ENCODE assay signal across 8 mouse cellular contexts in the genomic region with DNA sequence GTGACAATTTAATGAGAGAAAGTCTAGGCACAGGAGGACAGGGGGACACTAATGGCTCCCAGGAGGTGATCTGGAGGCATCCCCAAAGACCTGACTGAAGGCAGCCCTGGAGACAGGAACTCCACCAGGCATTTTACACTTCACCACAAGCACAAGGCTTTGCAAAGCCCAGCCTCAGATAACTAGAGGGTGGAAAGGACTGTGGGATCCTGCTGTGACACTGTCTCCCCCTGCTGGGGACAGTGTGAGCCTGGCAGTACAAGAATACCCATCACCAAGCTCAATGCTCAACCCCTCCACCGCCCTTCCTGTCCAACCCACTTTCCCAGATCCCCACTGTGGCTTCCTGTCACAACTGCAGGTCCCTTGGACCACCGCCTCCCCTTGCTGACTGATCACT.
DNase-seq lines count a peak whose midpoint lies in the region; ATAC-seq and TF ChIP-seq lines count a peak whose summit lies in the region.

No protein-coding gene starts in this region.

- DNase-seq in adrenal gland, adult (ENCODE audit: inconsistent age in 2 of 2, low spot score in 1 of 2): peak; percentile 34 to 68
- DNase-seq in adrenal gland, postnatal 4 days (ENCODE audit: low spot score in 2 of 2): no peak
- DNase-seq in WW6 (ENCODE audit: low read depth, low spot score): peak; percentile 36
- peak; percentile 75 for DNase-seq in embryo, embryonic 10 days (ENCODE audit: low spot score)
- peak; percentile 76 for DNase-seq in hindbrain, embryonic 11.5 days (ENCODE audit: low spot score)
- peak; percentile 62 to 66 for DNase-seq in layer of hippocampus, postnatal 36 days
- DNase-seq in midbrain, postnatal 0 days (ENCODE audit: low spot score): peak; percentile 70
- no peak for DNase-seq in thymus, postnatal 36 days

- no peak overlapping the region for H3K27ac ChIP-seq in hindbrain, embryonic 11.5 days (ENCODE audit: low read depth, low read length)
- no peak overlapping the region for H3K27ac ChIP-seq in midbrain, postnatal 0 days (ENCODE audit: low read depth, low read length)

- no peak overlapping the region for H3K4me2 ChIP-seq in hindbrain, embryonic 11.5 days (replicated peaks; ENCODE audit: low read depth, low read length)
- no peak overlapping the region for H3K4me2 ChIP-seq in midbrain, postnatal 0 days (ENCODE audit: low read depth, low read length, poor library complexity, severe bottlenecking)

- no peak overlapping the region for H3K4me3 ChIP-seq in hindbrain, embryonic 11.5 days (ENCODE audit: low read depth, low read length)
- H3K4me3 ChIP-seq in midbrain, postnatal 0 days (ENCODE audit: low read depth, low read length): no peak overlapping the region

- peak; percentile 45; the same call in 1 of the 2 replicates for ATAC-seq in hindbrain, embryonic 11.5 days (ENCODE audit: low FRiP score)
- ATAC-seq in midbrain, postnatal 0 days (ENCODE audit: low FRiP score): peak; percentile 58; the same call in 1 of the 2 replicates

- H3K9me3 ChIP-seq in hindbrain, embryonic 11.5 days (ENCODE audit: control insufficient read depth, low read length): no peaks in the 10 kb centered on the region
- H3K9me3 ChIP-seq in midbrain, postnatal 0 days (ENCODE audit: low read length): no peaks in the 10 kb centered on the region

- H3K4me1 ChIP-seq in hindbrain, embryonic 11.5 days (replicated peaks; ENCODE audit: control insufficient read depth, insufficient read depth, low read length): 0 out of 2 replicates have a peak, but pooled peaks cover 2% of the 10 kb centered on the region
- H3K4me1 ChIP-seq in midbrain, postnatal 0 days (ENCODE audit: insufficient read depth, low read length): 0 out of 2 replicates have a peak, but pooled peaks cover 5% of the 10 kb centered on the region

- no peak overlapping the region for H3K9ac ChIP-seq in hindbrain, embryonic 11.5 days (ENCODE audit: low read depth, low read length)
- H3K9ac ChIP-seq in midbrain, postnatal 0 days (replicated peaks; ENCODE audit: low read length, poor library complexity, severe bottlenecking): no peak overlapping the region

- TF ChIP-seq CTCF in midbrain, postnatal 0 days (IDR thresholded peaks at IDR 0.05): peak; percentile 79

- 38% methylated on average over 2 of the region's 2 CpGs for WGBS in hindbrain, embryonic 11.5 days
- WGBS in midbrain, postnatal 0 days: 39% methylated on average over 2 of the region's 2 CpGs

- H3K36me3 ChIP-seq in hindbrain, embryonic 11.5 days (ENCODE audit: control insufficient read depth, insufficient read depth, low read length): no peaks in the 10 kb centered on the region
- no peaks in the 10 kb centered on the region for H3K36me3 ChIP-seq in midbrain, postnatal 0 days (ENCODE audit: insufficient read depth, low read length)

- H3K27me3 ChIP-seq in hindbrain, embryonic 11.5 days (ENCODE audit: control insufficient read depth, insufficient read depth, low read length): no peaks in the 10 kb centered on the region
- no peaks in the 10 kb centered on the region for H3K27me3 ChIP-seq in midbrain, postnatal 0 days (ENCODE audit: insufficient read depth, low read length)

Comparison
In these comparisons a context has a peak if more than half of its experiments do, and no peak if none do; other contexts are left out.
1. DNase-seq: peak in adrenal gland, adult (2 of 2), WW6 (single experiment), embryo, embryonic 10 days (single experiment), hindbrain, embryonic 11.5 days (single experiment), layer of hippocampus, postnatal 36 days (2 of 2) and midbrain, postnatal 0 days (single experiment); none in adrenal gland, postnatal 4 days (0 of 2) and thymus, postnatal 36 days (0 of 2).